In genomic region chr19:5822834-5823205, GRCm38 (mm10) we compare ENCODE assay signal across 9 mouse cellular contexts. TPM values are rescaled to one million over a fixed set of nuclear protein-coding genes. Genes with fewer than 3 reads are reported as not detected.
DNase-seq lines count a peak whose midpoint lies in the region; ATAC-seq and TF ChIP-seq lines count a peak whose summit lies in the region.
"Had no signal": no experiment of that assay in that cellular context is flagged by ENCODE, and none has a peak within 500 bp of the region (broad histone marks: within the 10 kb centered on the region; RNA-seq: fewer than 3 reads in every experiment).

No protein-coding gene starts in this region.

- H3K27ac ChIP-seq in hindbrain, embryonic 10.5 days = peak overlapping the region; percentile 54; the same call in 1 of the 2 replicates
- H3K27ac ChIP-seq in hindbrain, embryonic 14.5 days = no peak overlapping the region
- peak overlapping the region; percentile 52; the same call in 1 of the 2 replicates for H3K27ac ChIP-seq in midbrain, embryonic 10.5 days (replicated peaks)
- H3K27ac ChIP-seq in midbrain, embryonic 16.5 days (ENCODE audit: low read length) = no peak overlapping the region
- peak overlapping the region; percentile 11; the same call in 1 of the 2 replicates for H3K27ac ChIP-seq in forebrain, embryonic 12.5 days
- H3K27ac ChIP-seq in small intestine, adult 2 months (ENCODE audit: insufficient read depth, low read depth, low read length) = 0 out of 2 replicates have a peak overlapping the region, but pooled peaks have one; percentile 12

- no peak for DNase-seq in hindbrain, embryonic 10.5 days (ENCODE audit: low spot score)
- DNase-seq in hindbrain, embryonic 14.5 days (ENCODE audit: low spot score) = no peak
- DNase-seq in midbrain, embryonic 10.5 days (ENCODE audit: low spot score) = no peak
- no peak for DNase-seq in thymus, postnatal 10 days (ENCODE audit: low spot score in 2 of 2)
- DNase-seq: adrenal gland, postnatal 10 days had no signal

- H3K4me1 ChIP-seq in hindbrain, embryonic 10.5 days (replicated peaks) = peaks cover 59% of the 10 kb centered on the region
- H3K4me1 ChIP-seq in hindbrain, embryonic 14.5 days (replicated peaks; ENCODE audit: control insufficient read depth, insufficient read depth, low read length) = peaks cover 16% of the 10 kb centered on the region
- H3K4me1 ChIP-seq in midbrain, embryonic 10.5 days = peaks cover 43% of the 10 kb centered on the region
- H3K4me1 ChIP-seq in midbrain, embryonic 16.5 days (ENCODE audit: control insufficient read depth, insufficient read depth, low read length) = peaks cover 11% of the 10 kb centered on the region; the same call in 1 of the 2 replicates
- peaks cover 22% of the 10 kb centered on the region for H3K4me1 ChIP-seq in forebrain, embryonic 12.5 days
- H3K4me1 ChIP-seq in small intestine, adult 2 months (ENCODE audit: control insufficient read depth, insufficient read depth, insufficient read length, low read length) = peaks cover 21% of the 10 kb centered on the region

- 74% methylated on average over 7 of the region's 7 CpGs for WGBS in hindbrain, embryonic 10.5 days
- WGBS in hindbrain, embryonic 14.5 days = 68% methylated on average over 7 of the region's 7 CpGs
- WGBS in midbrain, embryonic 10.5 days = 78% methylated on average over 7 of the region's 7 CpGs
- 64% methylated on average over 7 of the region's 7 CpGs for whole genome bisulfite sequencing in midbrain, embryonic 16.5 days
- WGBS in forebrain, embryonic 12.5 days = 74% methylated on average over 7 of the region's 7 CpGs
- WGBS in small intestine, adult 2 months = 77% methylated on average over 7 of the region's 7 CpGs

- no peak overlapping the region for H3K4me2 ChIP-seq in hindbrain, embryonic 14.5 days (replicated peaks)
- H3K4me2 ChIP-seq in midbrain, embryonic 16.5 days (ENCODE audit: low read length) = no peak overlapping the region
- no peak overlapping the region for H3K4me2 ChIP-seq in forebrain, embryonic 12.5 days

- no peaks in the 10 kb centered on the region for H3K9me3 ChIP-seq in hindbrain, embryonic 10.5 days
- H3K9me3 ChIP-seq in hindbrain, embryonic 14.5 days (ENCODE audit: control insufficient read depth, low read length) = no peaks in the 10 kb centered on the region
- no peaks in the 10 kb centered on the region for H3K9me3 ChIP-seq in midbrain, embryonic 10.5 days (replicated peaks)
- H3K9me3 ChIP-seq in midbrain, embryonic 16.5 days (replicated peaks; ENCODE audit: control insufficient read depth, low read length, poor library complexity, severe bottlenecking) = no peaks in the 10 kb centered on the region
- no peaks in the 10 kb centered on the region for H3K9me3 ChIP-seq in forebrain, embryonic 12.5 days

- no peak for ATAC-seq in hindbrain, embryonic 14.5 days (ENCODE audit: low FRiP score)
- no peak for ATAC-seq in midbrain, embryonic 16.5 days
- no peak for ATAC-seq in forebrain, embryonic 12.5 days (ENCODE audit: low FRiP score)
- no peak for ATAC-seq in erythroblast, adult 5-6 weeks (replicated peaks; ENCODE audit: low FRiP score, poor library complexity, severe bottlenecking)

- H3K9ac ChIP-seq in hindbrain, embryonic 14.5 days = no peak overlapping the region
- no peak overlapping the region for H3K9ac ChIP-seq in midbrain, embryonic 16.5 days (ENCODE audit: low read depth, low read length)
- no peak overlapping the region for H3K9ac ChIP-seq in forebrain, embryonic 12.5 days

- H3K4me3 ChIP-seq in hindbrain, embryonic 10.5 days = no peak overlapping the region
- H3K4me3 ChIP-seq in hindbrain, embryonic 14.5 days (replicated peaks; ENCODE audit: low read length) = no peak overlapping the region
- no peak overlapping the region for H3K4me3 ChIP-seq in midbrain, embryonic 10.5 days
- H3K4me3 ChIP-seq in midbrain, embryonic 16.5 days (ENCODE audit: low read depth, low read length) = no peak overlapping the region
- no peak overlapping the region for H3K4me3 ChIP-seq in forebrain, embryonic 12.5 days (replicated peaks)
- no peak overlapping the region for H3K4me3 ChIP-seq in small intestine, adult 2 months (ENCODE audit: low read depth, low read length)

- TF ChIP-seq POLR2A in small intestine, adult 2 months (IDR thresholded peaks at IDR 0.05; ENCODE audit: low read depth, low read length) = no peak

- no peaks in the 10 kb centered on the region for H3K27me3 ChIP-seq in hindbrain, embryonic 10.5 days (ENCODE audit: insufficient read depth, poor library complexity, severe bottlenecking)
- H3K27me3 ChIP-seq in hindbrain, embryonic 14.5 days (ENCODE audit: control insufficient read depth, insufficient read depth, low read length) = no peaks in the 10 kb centered on the region
- H3K27me3 ChIP-seq in midbrain, embryonic 10.5 days (ENCODE audit: low read depth, poor library complexity, severe bottlenecking) = peaks cover 7% of the 10 kb centered on the region; the same call in 1 of the 2 replicates
- H3K27me3 ChIP-seq in midbrain, embryonic 16.5 days (ENCODE audit: control insufficient read depth, insufficient read depth, low read depth, low read length) = no peaks in the 10 kb centered on the region
- H3K27me3 ChIP-seq in forebrain, embryonic 12.5 days = 0 out of 2 replicates have a peak, but pooled peaks cover 10% of the 10 kb centered on the region
- no peaks in the 10 kb centered on the region for H3K27me3 ChIP-seq in small intestine, adult 2 months (ENCODE audit: control insufficient read depth, insufficient read depth, low read length)

- H3K36me3 ChIP-seq in hindbrain, embryonic 10.5 days = no peaks in the 10 kb centered on the region
- H3K36me3 ChIP-seq in hindbrain, embryonic 14.5 days (replicated peaks; ENCODE audit: control insufficient read depth, insufficient read depth) = no peaks in the 10 kb centered on the region
- H3K36me3 ChIP-seq in midbrain, embryonic 10.5 days = no peaks in the 10 kb centered on the region
- H3K36me3 ChIP-seq in midbrain, embryonic 16.5 days (ENCODE audit: control insufficient read depth, insufficient read depth, low read length) = no peaks in the 10 kb centered on the region
- no peaks in the 10 kb centered on the region for H3K36me3 ChIP-seq in forebrain, embryonic 12.5 days (replicated peaks)
- H3K36me3 ChIP-seq in small intestine, adult 2 months (ENCODE audit: control insufficient read depth, insufficient read depth, low read length) = peaks cover 28% of the 10 kb centered on the region

- TF ChIP-seq CTCF in small intestine, adult 2 months (IDR thresholded peaks at IDR 0.05; ENCODE audit: extremely low read depth, insufficient read length, insufficient replicate concordance, low read depth, low read length) = no peak

RNA-seq across cellular contexts. Expression of gene Scyl1, which starts 51.6 kb away (rescaled TPM):
- polyA plus RNA-seq in hindbrain, embryonic 10.5 days (2016; fragmentation: Nextera tagmentation; extraction: Ambion mirVana) = 68.2 and 69.5 TPM in 2 replicates
- polyA plus RNA-seq in hindbrain, embryonic 14.5 days (2014; fragmentation: Nextera tagmentation; extraction: Ambion mirVana) = 73.5 and 76.7 TPM in 2 replicates
- polyA plus RNA-seq in midbrain, embryonic 10.5 days (2016; fragmentation: Nextera tagmentation; extraction: Ambion mirVana) = 68.3 and 71.3 TPM in 2 replicates
- polyA plus RNA-seq in midbrain, embryonic 16.5 days (2015; fragmentation: Nextera tagmentation; extraction: Ambion mirVana) = 86.3 and 86.6 TPM in 2 replicates
- polyA plus RNA-seq in forebrain, embryonic 12.5 days (2016; fragmentation: Nextera tagmentation; extraction: Ambion mirVana) = 63.4 and 65.3 TPM in 2 replicates
- polyA plus RNA-seq in small intestine, adult 2 months (2012; rRNA removed) = 37.1 and 52.5 TPM in 2 replicates
- total RNA-seq in erythroblast, adult 5-6 weeks (2015; ENCODE audit: low replicate concordance) = 8.2 and 12.9 TPM in 2 replicates
- 9.1 and 11.9 TPM in 2 replicates for total RNA-seq in erythroblast, adult 5-6 weeks (2017; ENCODE audit: low replicate concordance)

RNA-seq across cellular contexts. Expression of gene Frmd8, which starts 52.3 kb away (rescaled TPM):
- 37.2 and 37.8 TPM in 2 replicates for polyA plus RNA-seq in hindbrain, embryonic 10.5 days (2016; fragmentation: Nextera tagmentation; extraction: Ambion mirVana)
- 11.3 and 13.1 TPM in 2 replicates for polyA plus RNA-seq in hindbrain, embryonic 14.5 days (2014; fragmentation: Nextera tagmentation; extraction: Ambion mirVana)
- 33.8 and 34.9 TPM in 2 replicates for polyA plus RNA-seq in midbrain, embryonic 10.5 days (2016; fragmentation: Nextera tagmentation; extraction: Ambion mirVana)
- 14.7 and 16.5 TPM in 2 replicates for polyA plus RNA-seq in midbrain, embryonic 16.5 days (2015; fragmentation: Nextera tagmentation; extraction: Ambion mirVana)
- 25.6 and 25.9 TPM in 2 replicates for polyA plus RNA-seq in forebrain, embryonic 12.5 days (2016; fragmentation: Nextera tagmentation; extraction: Ambion mirVana)
- 32.1 and 62.1 TPM in 2 replicates for polyA plus RNA-seq in small intestine, adult 2 months (2012; rRNA removed)
- total RNA-seq in erythroblast, adult 5-6 weeks (2015; ENCODE audit: low replicate concordance) = 5.4 and 6.0 TPM in 2 replicates
- total RNA-seq in erythroblast, adult 5-6 weeks (2017; ENCODE audit: low replicate concordance) = 4.2 and 6.8 TPM in 2 replicates

RNA-seq across cellular contexts. Expression of gene Slc25a45, which starts 54.8 kb away (rescaled TPM):
- 2.8 TPM in 2 replicates for polyA plus RNA-seq in hindbrain, embryonic 10.5 days (2016; fragmentation: Nextera tagmentation; extraction: Ambion mirVana)
- polyA plus RNA-seq in hindbrain, embryonic 14.5 days (2014; fragmentation: Nextera tagmentation; extraction: Ambion mirVana) = 1.5 and 2.5 TPM in 2 replicates
- polyA plus RNA-seq in midbrain, embryonic 10.5 days (2016; fragmentation: Nextera tagmentation; extraction: Ambion mirVana) = 2.3 and 2.6 TPM in 2 replicates
- polyA plus RNA-seq in midbrain, embryonic 16.5 days (2015; fragmentation: Nextera tagmentation; extraction: Ambion mirVana) = 2.0 and 2.2 TPM in 2 replicates
- 1.3 and 1.8 TPM in 2 replicates for polyA plus RNA-seq in forebrain, embryonic 12.5 days (2016; fragmentation: Nextera tagmentation; extraction: Ambion mirVana)
- 207 and 241 TPM in 2 replicates for polyA plus RNA-seq in small intestine, adult 2 months (2012; rRNA removed)
- 14.0 and 14.6 TPM in 2 replicates for total RNA-seq in erythroblast, adult 5-6 weeks (2015; ENCODE audit: low replicate concordance)
- 10.0 and 11.3 TPM in 2 replicates for total RNA-seq in erythroblast, adult 5-6 weeks (2017; ENCODE audit: low replicate concordance)

Comparison
In these comparisons a context has a peak if more than half of its experiments do, and no peak if none do; other contexts are left out.
1. H3K27ac ChIP-seq: peak in hindbrain, embryonic 10.5 days (single experiment), midbrain, embryonic 10.5 days (single experiment), forebrain, embryonic 12.5 days (single experiment) and small intestine, adult 2 months (single experiment); none in hindbrain, embryonic 14.5 days (single experiment) and midbrain, embryonic 16.5 days (single experiment).
2. RNA of gene Slc25a45, which starts 54.8 kb away (polyA plus RNA-seq): 207 to 241 TPM in small intestine, adult 2 months; 2.8 TPM in hindbrain, embryonic 10.5 days, 2.3 to 2.6 TPM in midbrain, embryonic 10.5 days, 2.0 to 2.2 TPM in midbrain, embryonic 16.5 days, 1.5 to 2.5 TPM in hindbrain, embryonic 14.5 days and 1.3 to 1.8 TPM in forebrain, embryonic 12.5 days; every median in the first group is over 10 times any median in the second.